Mouse (Mus musculus) layer of hippocampus, postnatal 10 days (tissue): ENCODE measurements around the gene Vmn2r104. TPM values are rescaled to one million over a fixed set of nuclear protein-coding genes. Genes with fewer than 3 reads are reported as not detected.

Source experiments
- DNase-seq, 2 experiments: peaks; one replicate each; pipeline ENCODE4 v3.0.0; 2021; ENCODE audit warnings: low spot score in 2 of 2
- long read RNA-seq: library from polyadenylated mRNA; stranded (forward); transcript quantifications from one replicate; pipeline ENCODE4 v2.0.0, GENCODE M21; 2023
- total RNA-seq, 2 experiments: library from RNA; stranded (reverse); gene quantifications; 2 replicates each; pipeline ENCODE4 v1.2.3; 2021

Vmn2r104 gene
- total RNA-seq, result not detected
- long read RNA-seq, result 0 reads

DNA sequence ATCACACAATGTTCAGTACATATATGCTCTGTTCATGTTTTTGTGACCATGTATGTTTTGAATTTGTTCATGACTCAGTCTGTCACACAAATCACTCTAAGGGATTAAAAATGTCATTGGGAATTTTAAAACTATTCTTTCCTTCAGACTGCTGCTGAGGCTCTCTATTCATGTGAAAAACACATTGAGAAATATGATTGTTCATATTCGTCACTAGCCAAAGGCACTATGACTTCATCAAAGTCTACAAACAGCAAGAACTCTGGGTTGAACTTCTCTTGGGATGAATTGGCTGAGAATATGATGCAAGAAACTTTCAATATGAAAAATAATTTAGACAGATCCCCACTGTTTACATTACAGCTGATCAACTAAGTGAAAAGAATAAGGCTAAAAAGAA lies at the start of gene Vmn2r104:
Gene Vmn2r104 (minus strand): TSS at position 101 of the 400 bp plus-strand sequence.
- no peak for DNase-seq

GRCm38 (mm10) chr17:20074090-20074489 lies 26.0 kb upstream of the Vmn2r104 start:
- DNase-seq, result no peak

- no peak for DNase-seq
These were observed 23.7 kb upstream of the Vmn2r104 start for GRCm38 (mm10) chr17:20071656-20072396.

Other genes with a start within 250 kb of the Vmn2r104 start
- not detected for gene Fpr-rs7, start 65.9 kb upstream of the Vmn2r104 start, total RNA-seq
- not detected for gene Fpr-rs6, start 134.8 kb upstream of the Vmn2r104 start, total RNA-seq
- gene Vmn2r105, start 186.7 kb upstream of the Vmn2r104 start, total RNA-seq, result not detected
- not detected for gene Vmn2r106, start 237.2 kb upstream of the Vmn2r104 start, total RNA-seq